Mouse (Mus musculus) midbrain, embryonic 16.5 days (tissue): ENCODE measurements around the gene Nme3. TPM values are rescaled to one million over a fixed set of nuclear protein-coding genes. Genes with fewer than 3 reads are reported as not detected.

ENCODE experiments used
- ATAC-seq: fragments of 200-750 bp; cut with Nextera tagmentation; 2 replicates; pipeline ENCODE4 v1.8.0; 2017; ENCODE audit warnings: moderate TSS enrichment
- H3K27ac ChIP-seq: fragments of 300-500 bp; sonication (generic); 2 replicates; pipeline ENCODE4 v1.5.1; 2014; ENCODE audit warnings: mild to moderate bottlenecking, low read length, mixed read lengths
- H3K27me3 ChIP-seq: fragments of 300-500 bp; sonication (generic); 2 replicates; pipeline ENCODE4 v1.6.1; 2014; ENCODE audit warnings: low read depth, low read length, mixed read lengths; ENCODE audit not compliant: control insufficient read depth, insufficient read depth
- H3K36me3 ChIP-seq: fragments of 300-500 bp; sonication (generic); 2 replicates; pipeline ENCODE4 v1.6.1; 2014; ENCODE audit warnings: mild to moderate bottlenecking, low read length, moderate library complexity, mixed read lengths; ENCODE audit not compliant: control insufficient read depth, insufficient read depth
- H3K4me1 ChIP-seq: fragments of 300-500 bp; sonication (generic); 2 replicates; pipeline ENCODE4 v1.6.1; 2014; ENCODE audit warnings: mild to moderate bottlenecking, low read length, mixed read lengths; ENCODE audit not compliant: control insufficient read depth, insufficient read depth
- H3K4me2 ChIP-seq: fragments of 300-500 bp; sonication (generic); 2 replicates; pipeline ENCODE4 v1.6.1; 2014; ENCODE audit warnings: mild to moderate bottlenecking, low read length, mixed read lengths
- H3K4me3 ChIP-seq: fragments of 300-500 bp; sonication (generic); 2 replicates; pipeline ENCODE4 v1.5.1; 2014; ENCODE audit warnings: low read depth, mild to moderate bottlenecking, low read length, moderate library complexity, mixed read lengths
- H3K9ac ChIP-seq: fragments of 300-500 bp; sonication (generic); 2 replicates; pipeline ENCODE4 v1.6.1; 2014; ENCODE audit warnings: low read depth, low read length, mixed read lengths
- H3K9me3 ChIP-seq: fragments of 300-500 bp; sonication (generic); replicated peaks from 2 replicates; pipeline ENCODE4 v1.6.1; 2014; ENCODE audit warnings: mild to moderate bottlenecking, low read length, mixed read lengths; ENCODE audit not compliant: control insufficient read depth, poor library complexity, severe bottlenecking
- WGBS: fragments of 180-500 bp; shearing (Covaris S2); extraction: QIAGEN DNeasy Blood & Tissue Kit; methylation state at CpG from one replicate; pipeline ENCODE4 v1.1.7; 2014; 5-methylcytosine and 5-hydroxymethylcytosine counted together
- polyA plus RNA-seq: library from polyadenylated mRNA; unstranded; fragments of >200 nt; fragmentation: Nextera tagmentation; extraction: Ambion mirVana; gene quantifications from 2 replicates; pipeline ENCODE4 v1.2.1, GENCODE M21; 2015

Gene Nme3
- polyA plus RNA-seq, 1 experiment from 2014 or later, result 88.6 TPM

DNA sequence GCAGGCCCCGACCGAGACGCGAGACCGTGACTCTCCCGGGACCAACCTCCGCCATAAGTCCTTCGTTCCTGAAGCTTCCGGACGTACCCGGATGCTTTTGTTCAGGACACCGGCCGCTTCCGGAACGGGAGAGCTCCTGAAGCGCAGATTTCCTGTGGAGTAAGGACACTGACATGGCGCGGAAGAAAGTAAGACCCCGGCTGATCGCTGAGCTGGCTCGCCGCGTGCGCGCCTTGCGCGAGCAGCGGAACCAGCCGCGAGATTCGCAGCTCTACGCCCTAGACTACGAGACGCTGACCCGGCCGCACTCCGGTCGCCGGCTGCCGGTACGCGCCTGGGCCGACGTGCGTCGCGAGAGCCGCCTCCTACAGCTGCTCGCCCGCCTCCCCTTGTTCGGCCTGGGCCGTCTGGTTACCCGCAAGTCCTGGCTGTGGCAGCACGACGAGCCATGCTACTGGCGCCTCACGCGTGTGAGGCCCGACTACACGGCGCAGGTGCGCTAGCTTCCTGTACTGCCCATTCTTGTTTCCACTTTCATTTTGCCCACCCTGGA is 1.2 kb upstream of the Nme3 start, which contains the start of the genes Eme2 and Mrps34:
TSS of gene Eme2 (minus strand) at position 93 of the 553 bp plus-strand sequence.
TSS of gene Mrps34 (plus strand) at position 122 of the 553 bp plus-strand sequence.
- H3K27ac ChIP-seq, result peak within 1 kb of the TSS; percentile 84
- H3K4me2 ChIP-seq, result peak within 1 kb of the TSS; percentile 97
- no peaks in the 10 kb centered on the region for H3K9me3 ChIP-seq
- peaks cover 32% of the 10 kb centered on the region for H3K4me1 ChIP-seq
- H3K36me3 ChIP-seq, result peaks cover 41% of the 10 kb centered on the region
- peak within 1 kb of the TSS; percentile 73 for H3K9ac ChIP-seq
- peak; percentile 40 for ATAC-seq
- under 1% methylated on average over 62 of the region's 62 CpGs for WGBS
- peak within 1 kb of the TSS; percentile 86 for H3K4me3 ChIP-seq
- H3K27me3 ChIP-seq, result no peaks in the 10 kb centered on the region

DNA sequence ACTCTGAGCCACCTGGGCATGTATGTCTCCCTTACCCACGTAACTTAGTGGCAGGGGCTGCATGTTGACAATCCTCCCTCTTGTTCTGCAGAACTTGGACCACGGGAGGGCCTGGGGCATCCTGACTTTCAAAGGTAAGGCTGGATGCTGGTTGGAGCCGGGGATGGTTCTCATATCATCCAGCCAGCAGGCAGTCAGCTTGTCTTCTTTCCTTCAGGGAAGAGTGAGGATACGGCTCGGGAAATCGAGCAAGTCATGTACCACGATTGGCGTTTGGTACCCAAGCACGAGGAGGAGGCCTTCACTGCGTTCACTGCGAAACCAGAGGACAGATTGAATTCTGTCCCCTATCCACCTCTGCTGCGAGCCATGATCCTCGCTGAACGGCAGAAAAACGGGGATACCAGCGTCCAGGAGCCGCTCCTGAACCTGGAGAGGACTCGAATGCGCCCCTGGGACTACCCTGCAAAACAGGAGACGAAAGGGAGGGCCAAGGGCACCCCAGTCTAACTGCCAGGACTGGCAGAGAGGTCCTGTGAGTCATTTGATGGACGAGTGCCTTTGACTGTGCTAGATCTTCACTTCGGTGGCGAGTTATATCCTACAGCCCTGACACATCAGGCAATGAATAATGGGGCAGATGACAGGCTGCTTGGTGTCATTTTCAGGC is 594 bp upstream of the Nme3 start:
- Histone ChIP-seq H3K9ac (peak overlapping the region; percentile 73), H3K4me1 (peaks cover 32% of the 10 kb centered on the region), H3K4me2 (peak overlapping the region; percentile 97), H3K9me3 (no peaks in the 10 kb centered on the region), H3K27ac (peak overlapping the region; percentile 84), H3K27me3 (no peaks in the 10 kb centered on the region), H3K4me3 (peak overlapping the region; percentile 86), H3K36me3 (peaks cover 38% of the 10 kb centered on the region)
- 0 out of 2 replicates have a peak, but pooled peaks have one; percentile 1 for ATAC-seq
- 9% methylated on average over 23 of the region's 23 CpGs for WGBS

DNA sequence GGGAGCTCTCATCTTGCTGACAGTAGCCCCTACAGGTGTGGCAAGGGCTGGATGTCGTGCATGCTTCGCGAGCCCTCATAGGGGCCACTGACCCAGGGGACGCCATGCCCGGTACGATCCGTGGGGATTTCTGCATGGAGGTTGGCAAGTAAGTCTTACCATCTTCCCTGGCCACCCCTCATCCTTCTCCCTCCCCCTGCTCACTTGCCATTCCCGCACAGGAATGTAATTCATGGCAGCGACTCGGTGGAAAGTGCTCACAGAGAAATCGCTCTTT is 631 bp downstream of the Nme3 start:
- H3K36me3 ChIP-seq, result peaks cover 43% of the 10 kb centered on the region
- peak overlapping the region; percentile 86 for H3K4me3 ChIP-seq
- no peaks in the 10 kb centered on the region for H3K27me3 ChIP-seq
- H3K9ac ChIP-seq, result peak overlapping the region; percentile 73
- H3K27ac ChIP-seq, result peak overlapping the region; percentile 84
- 27% methylated on average over 11 of the region's 11 CpGs for WGBS
- ATAC-seq, result peak; percentile 9
- H3K9me3 ChIP-seq, result no peaks in the 10 kb centered on the region
- H3K4me2 ChIP-seq, result peak overlapping the region; percentile 97
- H3K4me1 ChIP-seq, result peaks cover 32% of the 10 kb centered on the region

DNA sequence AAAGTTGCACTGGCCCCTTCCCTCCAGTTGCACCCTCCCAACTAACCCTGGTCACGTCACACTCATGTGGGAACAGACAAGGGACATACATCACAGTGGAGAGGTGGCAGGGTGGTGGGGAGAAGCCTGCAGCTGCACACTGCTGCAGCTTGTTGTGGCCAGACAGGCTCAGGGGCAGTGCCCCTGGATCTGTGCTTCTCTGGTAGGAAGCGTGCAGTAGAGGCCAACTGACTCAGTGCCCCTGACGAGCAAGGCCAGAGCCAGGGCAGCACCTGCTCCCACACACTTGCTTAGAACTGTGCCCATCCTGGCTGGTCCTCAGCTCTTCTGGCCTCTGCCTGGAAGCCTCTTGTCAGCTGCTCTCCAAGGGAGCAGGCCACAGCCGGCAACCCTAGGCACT is 1.3 kb downstream of the Nme3 start:
- Histone ChIP-seq H3K36me3 (peaks cover 44% of the 10 kb centered on the region), H3K9ac (peak overlapping the region; percentile 26; the same call in 1 of the 2 replicates), H3K27me3 (no peaks in the 10 kb centered on the region), H3K4me1 (peaks cover 32% of the 10 kb centered on the region), H3K4me2 (peak overlapping the region; percentile 97), H3K9me3 (no peaks in the 10 kb centered on the region), H3K4me3 (peak overlapping the region; percentile 86), H3K27ac (no peak overlapping the region)
- no peak for ATAC-seq
- 78% methylated on average over 4 of the region's 4 CpGs for WGBS

DNA sequence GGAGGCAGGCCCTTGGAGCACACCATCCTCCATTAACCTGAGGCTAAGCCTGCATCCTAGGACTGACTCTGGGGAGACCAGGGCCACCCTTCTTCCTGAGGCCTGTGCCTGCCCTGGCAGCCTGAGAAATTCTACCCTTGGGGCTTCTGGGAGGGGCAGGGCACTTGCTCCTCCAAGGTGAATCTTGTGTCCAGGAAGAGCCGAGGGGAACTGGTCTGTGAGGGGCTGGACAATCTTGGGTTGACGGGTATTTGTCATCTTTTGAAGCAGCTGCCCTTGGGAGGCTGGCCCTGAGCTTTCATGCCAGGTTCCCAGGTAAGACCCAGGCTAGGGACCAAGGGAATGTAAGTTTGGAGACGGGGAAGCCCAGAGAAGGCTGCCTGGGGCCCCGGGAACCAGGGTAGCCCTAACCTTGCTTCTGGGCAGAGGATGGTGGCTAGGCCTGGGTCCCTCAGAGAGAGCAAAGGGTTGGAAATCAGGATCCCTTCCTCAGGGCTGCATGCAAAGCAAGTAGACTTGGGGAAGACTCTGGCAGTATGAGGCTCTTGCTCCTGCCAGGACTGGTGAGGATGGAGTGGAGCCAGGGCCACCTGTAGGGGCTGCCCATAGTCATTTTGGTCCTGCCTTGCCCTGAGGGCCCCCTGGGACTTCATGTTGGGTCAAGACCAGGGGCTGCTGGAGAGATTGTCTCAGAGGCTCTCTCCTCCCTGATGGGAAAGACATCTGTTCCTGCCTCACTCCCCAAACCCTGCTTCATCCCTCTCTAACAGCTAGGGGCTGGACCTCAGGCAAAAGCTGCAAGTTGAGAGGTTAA is 1.9 kb downstream of the Nme3 start:
- Histone ChIP-seq H3K4me2 (no peak overlapping the region), H3K4me1 (peaks cover 32% of the 10 kb centered on the region), H3K9me3 (no peaks in the 10 kb centered on the region), H3K4me3 (no peak overlapping the region), H3K27me3 (no peaks in the 10 kb centered on the region), H3K36me3 (peaks cover 46% of the 10 kb centered on the region), H3K9ac (peak overlapping the region; percentile 26; the same call in 1 of the 2 replicates), H3K27ac (no peak overlapping the region)
- WGBS, result 74% methylated on average over 4 of the region's 4 CpGs
- ATAC-seq, result no peak

DNA sequence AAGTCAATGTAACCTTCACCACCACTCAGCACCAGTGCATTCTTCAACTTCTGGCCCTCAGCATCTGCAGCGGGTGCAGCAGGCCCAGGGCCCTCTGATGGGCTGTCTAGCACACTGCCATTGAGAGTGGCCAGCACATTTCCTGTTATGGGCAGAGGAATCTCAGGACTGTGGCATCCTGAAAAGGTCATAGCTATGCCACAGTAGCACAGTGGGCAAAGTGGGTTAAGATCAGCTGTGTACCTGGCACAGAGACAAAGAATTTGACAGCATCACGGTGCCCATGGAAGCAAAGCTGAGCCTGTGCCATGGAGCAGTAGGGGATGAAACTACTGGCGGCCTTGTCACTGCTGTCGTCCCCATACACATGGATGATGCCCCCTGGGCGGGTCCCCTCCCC is 2.9 kb downstream of the Nme3 start:
- ATAC-seq, result no peak
- H3K27ac ChIP-seq, result no peak overlapping the region
- H3K4me1 ChIP-seq, result peaks cover 24% of the 10 kb centered on the region
- H3K4me3 ChIP-seq, result no peak overlapping the region
- no peaks in the 10 kb centered on the region for H3K27me3 ChIP-seq
- 87% methylated on average over 5 of the region's 5 CpGs for WGBS
- H3K36me3 ChIP-seq, result peaks cover 54% of the 10 kb centered on the region
- H3K9ac ChIP-seq, result no peak overlapping the region
- H3K9me3 ChIP-seq, result no peaks in the 10 kb centered on the region
- no peak overlapping the region for H3K4me2 ChIP-seq

DNA sequence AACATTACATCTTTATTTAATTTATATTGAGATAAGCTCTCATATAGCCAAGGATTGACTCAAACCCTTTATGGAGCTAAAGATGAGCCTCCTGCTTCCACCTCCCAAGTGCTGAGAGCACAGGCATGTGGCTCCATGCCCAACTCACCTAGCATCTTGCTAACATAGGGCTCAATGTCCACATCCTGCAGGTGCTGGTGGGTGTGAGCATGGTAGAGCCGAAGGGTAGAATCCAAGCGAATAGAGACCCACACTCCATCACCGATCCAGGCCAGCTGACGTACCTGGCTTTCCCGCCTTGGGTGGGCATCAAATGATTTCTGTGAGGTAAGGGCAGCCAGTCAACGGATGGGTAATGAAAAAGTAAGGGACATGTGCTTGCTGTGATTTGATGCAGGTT is 3.7 kb downstream of the Nme3 start:
- Histone ChIP-seq H3K4me1 (peaks cover 21% of the 10 kb centered on the region), H3K4me3 (no peak overlapping the region), H3K27ac (no peak overlapping the region), H3K9me3 (no peaks in the 10 kb centered on the region), H3K4me2 (no peak overlapping the region), H3K27me3 (no peaks in the 10 kb centered on the region), H3K36me3 (peaks cover 62% of the 10 kb centered on the region), H3K9ac (no peak overlapping the region)
- ATAC-seq, result no peak
- WGBS, result 94% methylated on average over 6 of the region's 6 CpGs

DNA sequence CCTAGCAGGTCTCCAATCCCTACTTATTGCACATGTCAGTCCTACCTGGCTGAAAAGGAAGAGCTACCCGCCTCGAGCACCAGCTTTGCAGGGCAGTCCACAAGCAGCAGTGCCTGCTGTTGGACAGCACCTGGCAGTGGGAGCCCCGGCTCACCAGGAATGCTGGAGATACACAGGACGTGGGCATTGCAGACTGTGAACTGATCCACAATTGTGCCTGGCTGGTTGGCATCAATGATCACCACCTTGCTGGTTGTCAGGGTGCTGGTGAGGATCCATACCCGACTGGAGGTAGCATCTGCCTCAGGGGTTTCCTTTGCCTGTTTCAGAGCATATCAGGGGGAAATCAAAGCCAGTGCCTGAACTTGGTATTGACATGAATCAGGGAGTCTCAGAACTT is 5.8 kb downstream of the Nme3 start:
- Histone ChIP-seq H3K27ac (no peak overlapping the region), H3K36me3 (peaks cover 69% of the 10 kb centered on the region), H3K4me2 (no peak overlapping the region), H3K9ac (no peak overlapping the region), H3K27me3 (no peaks in the 10 kb centered on the region), H3K9me3 (no peaks in the 10 kb centered on the region), H3K4me3 (no peak overlapping the region), H3K4me1 (peaks cover 8% of the 10 kb centered on the region)
- ATAC-seq, result no peak
- 89% methylated on average over 5 of the region's 5 CpGs for WGBS
